Mouse (Mus musculus): ENCODE data around the gene Zbtb41.
A peak's percentile ranks its signal among the peaks of the same experiment; 100 is the strongest.
"Not testable (repeated sequence)": the region's sequence is repeated elsewhere in the genome, so short reads cannot be mapped to it uniquely, and the experiment has no call there.

The Zbtb41 gene

DNA sequence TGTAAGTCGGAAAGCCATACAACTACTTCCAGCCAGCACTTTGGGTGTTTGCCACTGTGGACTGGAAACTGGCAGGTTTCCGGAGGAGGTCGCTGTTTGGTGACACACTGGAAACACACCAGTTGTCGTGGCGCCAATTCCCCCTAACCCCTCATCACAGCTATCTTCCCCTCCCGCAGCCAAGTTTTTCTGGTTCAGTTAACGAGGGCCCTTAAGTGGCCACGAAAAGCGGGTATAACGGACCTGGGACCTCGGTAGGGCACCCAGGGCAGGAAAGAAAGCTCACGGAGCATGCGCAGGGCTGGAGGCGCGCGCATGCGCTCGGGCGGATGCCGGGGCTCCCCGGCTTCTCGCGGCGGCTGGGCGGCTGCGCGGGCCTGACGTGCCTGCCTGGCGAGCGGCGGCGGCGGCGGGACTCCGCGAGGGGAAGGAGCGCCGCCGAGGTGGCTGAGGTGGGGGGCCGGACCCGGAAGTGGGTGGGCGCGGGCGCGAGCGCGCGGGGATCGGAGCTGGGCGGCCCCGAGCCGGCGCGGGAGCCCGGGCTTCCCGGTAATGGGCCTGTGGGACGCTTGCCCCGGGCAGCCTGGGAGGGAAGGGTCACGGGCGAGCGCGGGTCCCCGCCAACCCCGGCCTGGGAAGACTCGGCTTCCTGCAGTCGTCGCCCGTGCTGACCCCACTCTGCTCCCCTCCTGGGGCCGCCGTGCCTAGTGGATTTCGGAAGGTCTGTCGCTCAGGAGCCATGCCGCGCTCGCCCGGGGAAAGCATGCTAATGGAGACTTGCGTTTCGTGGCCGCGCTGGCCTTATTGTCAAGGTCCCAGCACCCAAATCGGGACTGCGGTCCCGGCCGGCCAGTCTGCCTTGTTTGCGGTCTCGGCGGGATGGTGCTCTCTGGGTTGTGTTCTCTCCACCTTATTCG, at the start of gene Zbtb41:
Zbtb41 (plus strand) TSS at position 414 of the 917 bp plus-strand sequence.
- DNase-seq: peak; percentile 91

DNA sequence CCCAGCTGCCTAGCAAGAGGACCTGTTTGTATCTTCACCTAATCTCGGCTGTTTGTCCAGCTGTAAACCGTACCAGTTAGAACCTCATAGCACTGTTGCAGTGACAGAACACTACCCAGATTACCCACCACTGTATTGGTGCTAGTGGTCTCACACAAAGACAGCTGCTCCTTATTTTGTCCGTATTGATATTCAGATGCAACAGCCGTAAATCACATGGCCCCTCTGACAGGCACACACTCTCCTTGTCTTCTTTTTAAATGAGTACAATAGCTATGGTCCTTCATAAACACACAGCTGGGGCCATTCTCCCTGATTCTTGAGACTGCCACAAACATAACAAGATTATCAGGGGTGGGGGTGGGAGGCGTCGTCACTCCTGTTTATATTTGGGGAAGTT, 46.2 kb upstream of the Zbtb41 start:
- DNase-seq: no peak

DNA sequence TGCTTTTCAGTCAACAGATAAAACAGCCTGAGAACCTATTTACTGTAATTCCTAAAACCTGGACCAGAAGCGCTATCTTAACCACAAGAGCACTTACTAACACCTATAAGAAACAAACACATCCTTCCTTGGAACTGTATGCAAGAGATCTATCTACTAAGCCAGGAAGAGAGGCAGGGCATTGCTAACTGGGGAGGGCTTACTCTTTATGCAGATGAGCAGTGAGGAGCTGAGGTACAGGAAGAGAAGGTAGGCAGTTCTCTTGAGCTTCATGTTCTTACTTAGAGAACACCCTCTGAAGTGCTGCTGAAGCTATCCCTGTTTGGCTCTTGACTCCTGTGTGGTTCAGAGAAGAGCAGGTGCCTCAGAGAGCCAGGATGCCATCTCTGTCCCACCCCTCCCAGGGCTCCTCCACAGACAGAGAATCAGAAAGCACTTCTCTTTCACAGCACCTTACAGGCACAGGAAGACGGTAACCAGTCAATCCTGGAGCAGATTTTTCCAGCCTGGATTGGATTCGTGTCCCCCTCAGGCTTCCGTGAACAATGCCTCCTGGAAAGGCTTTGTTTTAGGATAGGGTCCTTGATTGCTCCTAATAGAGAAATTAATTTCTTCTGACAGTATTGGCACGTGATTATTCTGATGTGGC, 45.3 kb upstream of the Zbtb41 start, which contains the start of gene Crb1:
Crb1 (minus strand) TSS at position 463 of the 649 bp plus-strand sequence.
- DNase-seq: no peak

DNA sequence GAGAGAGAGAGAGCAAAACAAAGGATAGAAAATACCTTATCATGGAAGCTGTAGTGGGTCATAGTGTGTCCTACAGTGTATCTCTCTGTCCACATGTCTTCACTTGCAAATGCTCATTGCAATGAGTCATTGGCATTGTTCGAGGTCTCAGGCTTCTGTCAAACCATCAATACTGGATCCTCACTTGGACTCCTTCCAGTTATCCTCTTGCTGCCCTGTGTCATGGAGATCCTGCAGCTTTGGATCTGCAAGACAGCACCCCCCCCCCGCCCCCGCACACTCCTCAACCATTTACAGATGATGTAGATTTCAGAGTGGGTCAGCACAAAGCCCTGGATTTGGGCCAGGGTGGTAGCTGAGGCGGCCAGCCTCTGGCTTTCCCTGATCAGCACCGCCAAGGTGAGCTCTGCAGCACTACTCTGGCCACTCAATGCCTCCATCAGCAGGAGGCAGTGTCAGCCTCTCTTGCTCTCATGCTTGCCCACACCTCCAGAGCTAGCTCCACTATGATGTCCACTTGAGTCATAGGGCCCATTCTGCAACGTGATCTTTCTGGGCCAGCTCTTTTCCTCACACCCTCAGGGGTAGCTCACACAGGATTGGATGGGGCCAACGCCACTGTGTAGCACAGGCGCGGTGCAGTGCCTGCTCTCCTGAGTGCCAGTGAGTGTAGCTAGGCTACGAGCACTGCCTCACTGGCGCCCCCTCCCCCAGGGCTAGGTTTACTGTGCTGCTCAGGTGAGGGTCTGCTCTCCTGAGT, 43.0 kb upstream of the Zbtb41 start:
- no peak for DNase-seq

DNA sequence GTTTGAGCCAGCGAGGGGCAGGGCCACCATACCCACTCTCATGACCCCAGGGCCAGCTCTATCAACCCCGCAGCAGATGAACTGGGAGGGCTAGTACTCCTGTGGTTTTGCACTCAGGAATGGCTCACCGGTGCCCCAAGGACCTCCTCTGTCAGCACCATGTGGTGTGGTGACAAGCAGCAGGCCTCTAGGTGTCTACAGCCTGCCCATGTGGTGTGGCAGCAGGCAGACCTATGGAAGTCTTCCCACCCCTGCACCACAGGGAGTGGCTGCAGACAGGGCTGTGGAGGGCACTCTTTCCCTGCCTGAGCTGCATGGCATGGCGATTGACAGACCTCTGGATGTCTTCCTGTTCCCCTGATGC, 42.5 kb upstream of the Zbtb41 start:
- no peak for DNase-seq

DNA sequence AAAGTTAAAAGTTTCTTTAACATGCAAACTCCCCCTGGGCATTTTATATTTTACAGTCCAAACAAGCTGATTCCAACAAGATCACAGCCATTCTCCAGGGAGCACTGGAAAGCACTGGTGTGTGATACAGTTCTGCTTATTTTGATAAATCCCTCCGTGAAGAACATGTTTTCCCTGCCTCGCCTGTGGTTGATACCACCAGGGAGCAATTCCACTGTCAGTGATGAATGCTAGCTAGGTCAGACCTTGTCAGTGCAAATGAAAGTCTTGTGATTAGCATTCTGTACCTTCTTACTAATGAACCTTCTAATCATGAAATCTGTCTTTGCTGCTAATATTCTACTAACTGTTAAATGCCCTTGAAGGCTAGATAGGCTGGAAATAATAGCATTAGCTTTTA, 30.3 kb upstream of the Zbtb41 start:
- no peak for DNase-seq

DNA sequence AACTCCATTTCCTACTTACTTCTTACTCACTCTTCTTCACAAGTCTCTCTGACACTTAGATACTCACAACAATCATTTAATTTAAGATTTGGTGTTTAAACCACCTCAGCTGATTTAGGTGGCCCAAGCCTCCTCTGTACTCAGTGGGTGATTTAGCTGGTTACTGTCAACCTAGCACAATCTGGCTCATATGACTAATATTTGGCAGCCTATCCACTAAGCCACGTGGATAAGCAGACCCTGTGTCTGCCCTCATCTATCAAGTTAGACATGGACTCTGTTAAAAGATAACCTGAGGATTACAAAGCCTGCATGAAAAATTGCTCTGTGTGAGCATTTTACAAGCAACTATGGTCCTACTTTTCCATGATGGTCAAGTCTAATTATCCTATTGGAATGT, 25.5 kb upstream of the Zbtb41 start:
- no peak for DNase-seq

DNA sequence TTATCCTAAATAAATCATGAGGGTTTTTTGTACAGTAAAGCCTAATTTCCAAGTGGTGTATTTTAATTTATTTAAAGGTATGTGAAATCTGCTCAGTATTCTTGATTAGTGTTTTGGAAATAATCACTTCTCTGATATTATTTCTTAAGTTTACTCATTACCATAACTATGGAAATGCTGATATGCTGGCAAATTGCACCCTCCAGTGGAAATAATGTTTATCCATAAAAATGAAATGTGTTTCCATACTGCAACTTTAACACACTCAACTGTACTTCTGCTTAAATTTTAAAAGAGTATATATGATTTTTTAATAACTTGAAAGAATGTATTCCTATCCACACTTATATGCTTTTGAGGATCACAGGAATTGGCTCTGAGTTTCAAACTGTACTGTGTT, 16.3 kb upstream of the Zbtb41 start:
- no peak for DNase-seq

DNA sequence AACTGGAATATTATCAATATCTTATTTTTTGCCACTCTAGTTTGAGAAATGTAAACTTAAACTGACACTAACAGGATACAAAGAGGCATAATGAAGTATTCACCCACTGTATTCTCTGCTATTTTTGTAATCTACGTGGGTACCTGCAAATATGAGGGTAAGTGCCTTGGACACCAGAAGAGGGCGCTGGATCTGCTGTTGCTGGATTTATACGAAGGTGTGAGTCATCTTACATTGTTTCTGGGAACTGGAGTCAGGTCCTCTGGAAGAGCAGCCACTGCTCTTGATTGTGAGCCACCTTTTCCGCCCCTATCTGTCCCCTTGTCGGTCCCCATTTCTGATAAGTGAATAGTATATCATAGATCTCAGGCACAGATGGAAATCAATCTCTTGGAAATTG, 14.4 kb upstream of the Zbtb41 start:
- no peak for DNase-seq

DNA sequence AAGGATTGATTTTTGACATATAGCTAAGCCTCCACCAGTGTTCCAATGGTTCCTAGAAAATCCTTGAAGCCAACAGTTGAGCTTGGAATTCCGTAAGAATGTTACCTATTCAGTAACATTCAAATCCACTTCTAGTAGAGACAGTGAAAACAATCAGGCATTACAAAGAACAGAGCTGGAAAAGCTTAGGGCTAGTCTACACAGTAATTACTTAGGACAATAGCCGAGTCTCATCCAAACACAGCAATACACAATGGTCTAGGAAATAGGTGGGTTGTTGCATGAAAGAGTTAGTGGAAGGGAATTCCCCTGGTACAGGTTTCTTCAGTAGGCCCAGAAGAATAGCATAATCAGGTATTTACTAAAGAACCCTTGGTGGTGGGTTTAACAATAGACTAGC, 9.7 kb upstream of the Zbtb41 start:
- not testable (repeated sequence) for DNase-seq

DNA sequence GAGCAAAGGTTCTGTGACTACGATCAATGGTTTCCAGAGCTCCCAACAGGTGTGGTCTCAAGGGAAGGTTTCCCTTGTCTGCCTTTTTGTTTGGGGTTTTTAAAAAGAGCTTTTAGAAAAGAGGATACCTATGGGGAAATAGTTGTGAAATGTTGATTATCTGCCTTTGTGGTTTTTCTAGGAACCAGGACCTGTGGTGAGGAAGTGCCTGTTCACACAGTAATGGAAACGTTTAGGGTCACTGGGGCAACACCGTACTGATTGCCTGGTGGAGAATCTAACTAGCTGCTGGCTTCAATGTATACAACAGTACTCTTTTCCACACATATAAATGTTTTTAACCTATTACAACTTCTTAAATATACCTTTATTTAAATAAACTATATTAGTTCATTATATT, 8.6 kb upstream of the Zbtb41 start:
- no peak for DNase-seq

DNA sequence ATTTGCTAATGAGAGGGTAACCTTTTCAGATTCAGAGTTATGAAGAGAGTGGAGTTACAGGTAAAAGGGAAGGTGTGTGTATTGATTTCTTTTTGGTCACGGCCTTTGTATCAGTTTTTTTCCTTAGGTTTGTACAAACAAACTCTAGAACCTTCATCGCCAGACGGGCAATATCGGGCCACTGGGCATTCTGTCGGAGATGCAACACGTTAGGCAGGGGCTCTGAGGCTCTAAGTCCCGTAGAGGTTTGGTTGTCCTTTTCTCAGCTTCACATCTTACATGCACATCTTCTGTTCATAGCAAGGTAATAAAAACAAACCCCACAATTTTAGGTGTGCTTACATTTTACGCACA, 590 bp upstream of the Zbtb41 start:
- no peak for DNase-seq

DNA sequence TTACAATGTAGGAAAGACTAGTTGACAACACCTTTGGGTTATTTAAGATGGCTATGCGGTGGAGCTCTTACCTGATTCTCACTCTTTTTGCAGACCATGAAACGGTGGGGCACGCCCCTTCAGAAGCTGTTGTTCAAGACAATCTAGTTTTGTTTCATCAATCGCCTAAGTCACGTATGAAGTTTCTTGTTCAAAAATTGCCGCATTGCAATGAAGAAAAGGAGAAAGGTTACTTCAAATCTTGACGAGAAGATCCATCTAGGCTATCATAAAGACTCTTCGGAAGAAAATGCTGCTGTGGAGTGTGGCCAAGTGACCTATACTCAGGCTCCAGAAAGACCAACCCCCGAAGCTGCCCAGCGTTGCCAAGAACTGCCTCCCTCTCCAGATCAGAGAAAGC, 853 bp downstream of the Zbtb41 start:
- DNase-seq: no peak

DNA sequence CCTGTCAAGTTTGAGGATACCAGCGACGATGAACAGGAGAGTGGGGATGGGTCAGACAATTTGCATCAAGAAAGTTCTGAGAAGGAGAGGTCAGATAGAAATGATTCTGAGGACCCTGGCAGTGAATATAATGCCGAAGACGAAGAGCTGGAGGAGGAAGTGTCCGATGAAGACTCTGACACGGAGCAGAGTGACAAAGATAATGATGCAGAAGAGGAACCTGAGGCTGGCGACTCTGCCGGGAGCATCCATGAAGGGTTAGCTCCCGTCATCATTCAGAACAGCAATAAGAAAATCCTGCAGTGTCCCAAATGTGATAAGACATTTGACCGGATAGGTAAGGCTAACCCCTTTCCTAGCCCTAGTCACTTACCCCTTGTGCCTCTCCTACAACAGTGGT, 1.8 kb downstream of the Zbtb41 start:
- DNase-seq: no peak

DNA sequence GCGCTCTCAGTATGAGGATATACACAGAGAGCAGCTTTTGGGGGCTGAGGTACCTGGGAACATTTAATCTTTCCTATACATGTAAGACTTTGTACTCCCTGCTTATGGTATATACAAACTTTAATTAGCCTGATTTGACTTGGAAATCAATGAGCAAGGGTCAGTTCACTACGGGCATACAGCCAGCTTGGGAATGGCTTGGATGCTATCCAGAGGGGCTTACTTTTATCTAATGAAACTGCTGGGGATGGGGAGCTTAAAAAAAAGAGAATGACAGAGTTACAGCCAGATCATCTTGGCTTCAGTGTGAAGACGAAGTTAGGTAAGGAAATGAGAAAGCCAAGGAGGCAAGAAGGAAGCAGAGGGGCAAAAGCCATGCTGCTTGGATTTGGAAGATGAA, 2.9 kb downstream of the Zbtb41 start:
- no peak for DNase-seq

DNA sequence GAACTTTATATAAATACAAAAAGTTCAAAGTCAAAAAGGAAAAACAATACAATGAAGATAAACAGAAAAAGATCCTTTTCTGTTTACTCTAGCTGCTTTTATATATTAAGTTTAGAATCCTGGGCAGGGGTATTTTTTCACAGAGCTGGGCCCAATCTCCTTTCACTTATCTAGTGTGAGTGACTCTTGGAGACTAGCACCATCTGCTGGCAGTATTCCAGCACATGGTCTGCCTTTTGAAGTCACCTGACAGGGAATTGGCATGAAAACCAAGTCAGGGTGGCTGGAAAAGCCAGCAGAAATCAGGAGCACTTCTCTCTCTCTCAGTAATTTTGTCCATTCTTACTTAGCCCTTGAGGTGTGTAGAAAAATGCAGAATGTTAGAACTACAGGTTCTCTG, 16.3 kb downstream of the Zbtb41 start:
- no peak for DNase-seq

DNA sequence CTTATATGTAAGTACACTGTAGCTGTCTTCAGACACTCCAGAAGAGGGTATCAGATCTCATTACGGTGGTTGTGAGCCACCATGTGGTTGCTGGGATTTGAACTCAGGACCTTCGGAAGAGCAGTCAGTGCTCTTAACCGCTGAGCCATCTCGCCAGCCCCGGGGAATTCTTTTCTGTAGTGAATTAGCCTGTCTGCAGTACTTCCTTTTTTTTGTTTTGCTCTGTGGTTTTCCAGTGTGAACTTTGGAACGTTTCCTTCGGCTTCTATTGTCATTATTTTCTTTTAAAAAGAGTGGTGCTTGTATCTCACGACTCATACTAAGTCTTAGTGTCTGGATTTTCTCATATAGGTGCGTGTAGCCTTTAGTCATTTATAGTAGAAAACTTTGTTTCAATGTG, 21.0 kb downstream of the Zbtb41 start:
- not testable (repeated sequence) for DNase-seq

DNA sequence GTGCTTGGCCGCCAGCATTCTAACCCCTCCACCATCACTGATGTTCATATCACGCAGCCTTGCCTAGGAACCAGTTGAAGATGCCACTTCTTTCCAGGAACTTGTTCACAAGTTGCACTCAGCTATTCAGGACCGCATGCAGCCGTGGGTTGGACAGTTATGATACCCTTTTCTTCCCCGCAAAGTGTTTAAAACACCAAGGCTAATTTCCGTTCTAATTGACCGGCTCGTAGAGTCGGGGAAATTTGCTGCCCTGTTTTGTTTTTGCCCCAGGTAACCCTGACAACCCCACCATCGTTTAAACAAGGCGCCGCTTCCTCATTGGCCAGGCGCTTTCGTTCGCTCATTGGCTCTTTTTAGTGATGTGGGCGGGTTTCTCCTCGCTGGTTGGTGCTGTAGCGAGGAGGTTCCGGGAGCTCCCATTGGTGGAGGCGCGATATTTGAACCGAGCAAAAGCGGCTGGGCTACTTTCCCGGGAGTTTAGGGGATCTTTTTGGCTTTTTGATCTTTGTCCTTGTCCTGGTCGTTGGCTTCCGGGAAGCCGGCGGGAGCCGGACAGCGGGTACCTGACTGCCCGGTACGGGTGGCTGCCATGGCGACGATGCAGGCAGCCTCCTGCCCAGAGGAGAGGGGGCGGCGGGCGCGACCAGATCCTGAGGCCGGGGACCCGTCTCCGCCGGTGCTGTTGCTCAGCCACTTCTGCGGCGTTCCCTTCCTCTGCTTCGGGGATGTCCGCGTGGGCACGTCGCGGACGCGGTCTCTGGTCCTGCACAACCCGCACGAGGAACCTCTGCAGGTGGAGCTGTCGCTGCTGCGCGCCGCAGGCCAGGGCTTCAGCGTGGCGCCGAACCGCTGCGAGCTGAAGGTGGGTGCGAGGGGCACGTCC, 32.5 kb downstream of the Zbtb41 start, which contains the start of gene Aspm:
Aspm (plus strand) TSS at position 433 of the 886 bp plus-strand sequence.
- DNase-seq: peak; percentile 84

DNA sequence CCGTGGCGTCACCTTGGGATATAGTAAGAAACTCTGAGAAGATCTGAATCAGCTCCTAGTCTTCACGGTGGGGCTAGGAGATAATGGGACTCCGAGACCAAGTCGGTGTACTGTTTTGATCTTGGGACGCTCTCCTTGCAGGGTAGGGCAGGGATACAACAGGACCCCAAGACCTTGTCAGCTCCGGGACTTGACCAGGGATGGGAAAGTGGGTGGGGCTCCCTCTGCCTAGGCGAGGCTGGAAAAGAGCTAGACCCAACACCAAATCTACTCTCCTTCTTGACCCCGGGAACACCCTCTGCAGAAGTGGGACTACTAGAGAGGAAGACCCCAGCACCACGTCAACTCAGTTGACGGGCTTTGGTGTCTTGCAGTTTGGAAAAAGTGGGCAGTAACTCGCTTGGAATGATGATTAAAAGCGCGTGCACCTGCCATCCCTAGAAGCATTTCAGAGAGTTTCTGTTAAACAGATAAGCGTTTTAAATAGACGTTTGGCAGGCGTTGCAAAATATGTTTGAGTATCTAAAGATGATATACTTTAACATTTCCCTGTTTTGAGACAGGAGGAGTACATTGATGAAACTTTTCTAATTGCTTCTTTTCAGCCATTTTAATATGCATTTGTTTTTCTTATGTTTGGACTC, 33.3 kb downstream of the Zbtb41 start:
- DNase-seq: no peak

DNA sequence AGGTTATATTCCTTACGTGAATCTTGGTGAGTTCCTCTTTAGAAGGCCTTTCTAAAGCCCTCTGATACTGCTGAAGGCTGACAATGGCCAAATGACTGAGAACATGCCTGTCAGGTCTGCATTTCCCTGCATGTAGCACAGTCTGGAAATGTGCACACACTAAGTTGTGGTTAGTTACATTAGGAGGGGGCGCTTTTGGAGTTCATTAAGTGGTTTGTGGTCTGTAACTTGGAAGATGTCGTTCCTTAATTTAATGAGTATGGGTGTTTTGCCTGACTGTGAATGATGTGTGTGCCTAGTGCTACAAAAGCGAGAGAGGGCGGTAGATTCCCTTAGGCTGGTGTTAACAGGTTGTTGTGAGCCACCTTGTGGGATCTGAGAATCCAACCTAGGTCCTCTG, 38.7 kb downstream of the Zbtb41 start:
- no peak for DNase-seq

DNA sequence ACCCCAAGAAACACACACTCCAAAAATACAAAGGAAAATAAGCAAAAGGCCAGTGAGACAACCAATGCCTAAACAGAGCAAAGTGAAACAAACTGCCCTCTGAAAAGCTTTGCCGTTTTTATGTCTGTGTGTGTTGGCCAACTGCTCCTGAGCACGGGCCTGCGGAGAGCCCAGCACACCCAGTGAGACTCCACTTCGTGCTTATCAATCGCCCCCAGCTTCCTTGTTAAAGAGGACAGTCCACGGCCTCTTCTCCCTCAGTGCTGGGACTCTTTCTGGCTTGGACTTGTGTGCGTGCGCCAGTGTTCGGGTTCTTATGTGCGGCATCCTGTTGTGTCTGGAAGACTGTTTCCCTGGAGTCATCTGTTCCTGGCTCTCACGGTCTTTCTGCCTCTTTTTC, 43.8 kb downstream of the Zbtb41 start:
- DNase-seq: no peak

DNA sequence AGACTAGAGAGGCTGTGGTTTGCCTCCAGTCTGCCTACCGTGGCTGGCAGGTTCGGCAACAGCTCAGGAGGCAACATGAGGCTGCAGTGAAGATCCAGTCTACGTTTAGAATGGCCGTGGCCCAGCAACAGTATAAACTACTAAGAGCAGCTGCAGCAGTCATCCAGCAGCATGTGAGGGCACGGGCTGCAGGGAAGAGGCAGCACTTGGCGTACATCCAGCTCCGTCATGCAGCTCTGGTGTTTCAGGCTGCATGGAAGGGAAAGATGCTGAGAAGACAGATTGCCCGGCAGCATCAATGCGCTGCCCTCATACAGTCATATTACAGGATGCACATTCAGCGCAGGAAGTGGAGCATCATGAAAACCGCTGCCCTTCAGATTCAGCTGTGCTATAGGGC, 56.8 kb downstream of the Zbtb41 start:
- no peak for DNase-seq
